In the genomic region with DNA sequence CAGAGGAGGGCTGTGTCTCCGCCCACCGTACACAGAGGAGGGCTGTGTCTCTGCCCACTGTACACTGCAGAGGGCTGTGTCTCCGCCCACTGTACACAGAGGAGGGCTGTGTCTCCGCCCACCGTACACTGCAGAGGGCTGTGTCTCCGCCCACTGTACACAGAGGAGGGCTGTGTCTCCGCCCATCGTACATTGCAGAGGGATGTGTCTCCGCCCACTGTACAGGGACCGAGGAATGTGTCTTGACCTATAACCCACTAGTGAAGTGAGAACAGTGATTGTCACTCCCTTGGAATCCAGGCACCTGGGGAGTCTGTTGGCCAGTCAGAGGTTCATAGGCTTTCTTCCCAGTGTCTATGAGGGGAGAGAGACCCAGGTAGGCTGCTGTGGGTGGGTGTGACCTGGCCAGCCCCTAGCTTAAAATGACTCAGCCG, we compare ENCODE assay signal across 12 mouse cellular contexts. TPM values are rescaled to one million over a fixed set of nuclear protein-coding genes. Genes with fewer than 3 reads are reported as not detected.
DNase-seq lines count a peak whose midpoint lies in the region; ATAC-seq and TF ChIP-seq lines count a peak whose summit lies in the region.
"Had no signal": no experiment of that assay in that cellular context is flagged by ENCODE, and none has a peak within 500 bp of the region (broad histone marks: within the 10 kb centered on the region; RNA-seq: fewer than 3 reads in every experiment).

No protein-coding gene starts in this region.

- 65% methylated on average over 11 of the region's 11 CpGs for WGBS in heart, embryonic 15.5 days
- WGBS in heart, embryonic 16.5 days: 65% methylated on average over 11 of the region's 11 CpGs
- 81% methylated on average over 9 of the region's 11 CpGs for WGBS in hindbrain, embryonic 16.5 days

- H3K9me3 ChIP-seq in heart, embryonic 15.5 days (replicated peaks): no peaks in the 10 kb centered on the region
- no peaks in the 10 kb centered on the region for H3K9me3 ChIP-seq in ES-E14 (ENCODE audit: control insufficient read depth, insufficient read depth, low read depth, low read length)
- H3K9me3 ChIP-seq in heart, embryonic 16.5 days (replicated peaks; ENCODE audit: control insufficient read depth, low read length): no peaks in the 10 kb centered on the region
- no peaks in the 10 kb centered on the region for H3K9me3 ChIP-seq in hindbrain, embryonic 16.5 days (ENCODE audit: control insufficient read depth, low read length)
- H3K9me3 ChIP-seq: forebrain, embryonic 10.5 days; hindbrain, embryonic 15.5 days; midbrain, embryonic 12.5 days had no signal

- intact Hi-C loops in heart, postnatal 14 days (cut with DNase I): no loop called here

- no peak overlapping the region for H3K4me3 ChIP-seq in heart, embryonic 15.5 days
- no peak overlapping the region for H3K4me3 ChIP-seq in ES-E14 (ENCODE audit: insufficient read depth in 1 of 2, low read depth in 1 of 2, low read length in 2 of 2, poor library complexity in 1 of 2, severe bottlenecking in 1 of 2)
- H3K4me3 ChIP-seq in heart, embryonic 16.5 days (ENCODE audit: low read length): no peak overlapping the region
- no peak overlapping the region for H3K4me3 ChIP-seq in hindbrain, embryonic 16.5 days (ENCODE audit: low read length)
- H3K4me3 ChIP-seq: forebrain, embryonic 10.5 days; hindbrain, embryonic 15.5 days; midbrain, embryonic 12.5 days had no signal

- in situ Hi-C loops in ES-E14 (cut with MboI; ENCODE audit: low sequenced_read_pairs in 2 of 2, unreplicated experiment in 2 of 2): no loop called here

- no peak for DNase-seq in heart, postnatal 14 days
- peak; percentile 84 for DNase-seq in ES-E14 (ENCODE audit: low read depth, low spot score)
- no peak for DNase-seq in cerebellum, adult 9-11 months
- no peak for DNase-seq in layer of hippocampus, adult 9-11 months
- DNase-seq: cerebellum, adult 8-10 months had no signal

- H3K27me3 ChIP-seq in heart, embryonic 15.5 days: no peaks in the 10 kb centered on the region
- H3K27me3 ChIP-seq in heart, embryonic 16.5 days (ENCODE audit: control insufficient read depth, insufficient read depth, low read length): no peaks in the 10 kb centered on the region
- no peaks in the 10 kb centered on the region for H3K27me3 ChIP-seq in hindbrain, embryonic 16.5 days (replicated peaks; ENCODE audit: control insufficient read depth, insufficient read depth, low read length)
- H3K27me3 ChIP-seq: hindbrain, embryonic 15.5 days; midbrain, embryonic 12.5 days had no signal

- no peak; the same call in 1 of the 2 replicates for ATAC-seq in heart, embryonic 15.5 days (replicated peaks; ENCODE audit: insufficient number of reproducible peaks, insufficient read depth, low FRiP score, low read depth)
- ATAC-seq in heart, embryonic 16.5 days (replicated peaks; ENCODE audit: extremely low read depth, insufficient read depth, low FRiP score): no peak
- peak; percentile 45 for ATAC-seq in megakaryocyte, adult 5-6 weeks (ENCODE audit: poor library complexity, severe bottlenecking)
- ATAC-seq in hindbrain, embryonic 16.5 days: no peak

- no peak overlapping the region for H3K9ac ChIP-seq in heart, embryonic 15.5 days
- H3K9ac ChIP-seq in ES-E14 (ENCODE audit: insufficient read depth, low read depth, low read length, poor library complexity, severe bottlenecking): no peak overlapping the region
- H3K9ac ChIP-seq in heart, embryonic 16.5 days (ENCODE audit: low read length): no peak overlapping the region
- no peak overlapping the region for H3K9ac ChIP-seq in hindbrain, embryonic 16.5 days (ENCODE audit: low read depth, low read length)
- H3K9ac ChIP-seq: hindbrain, embryonic 15.5 days; midbrain, embryonic 12.5 days had no signal

- peaks cover 69% of the 10 kb centered on the region for H3K4me1 ChIP-seq in heart, embryonic 15.5 days (replicated peaks)
- H3K4me1 ChIP-seq in ES-E14 (ENCODE audit: control insufficient read depth in 2 of 2, insufficient read depth in 2 of 2, low read length in 2 of 2, poor library complexity in 1 of 2): peaks cover 0 to 11% of the 10 kb centered on the region in 2 experiments; a peak in 1 of 4 replicates
- H3K4me1 ChIP-seq in heart, embryonic 16.5 days (ENCODE audit: control insufficient read depth, insufficient read depth, low read length): peaks cover 46% of the 10 kb centered on the region
- H3K4me1 ChIP-seq in hindbrain, embryonic 16.5 days (ENCODE audit: control insufficient read depth, insufficient read depth, low read depth, low read length): no peaks in the 10 kb centered on the region
- H3K4me1 ChIP-seq: hindbrain, embryonic 15.5 days had no signal

- peak overlapping the region; percentile 89 for H3K27ac ChIP-seq in heart, embryonic 15.5 days
- no peak overlapping the region for H3K27ac ChIP-seq in ES-E14 (ENCODE audit: insufficient read depth, low read depth, low read length, poor library complexity, severe bottlenecking)
- H3K27ac ChIP-seq in heart, embryonic 16.5 days (ENCODE audit: low read length): peak overlapping the region; percentile 77
- no peak overlapping the region for H3K27ac ChIP-seq in hindbrain, embryonic 16.5 days (ENCODE audit: low read depth, low read length)
- H3K27ac ChIP-seq: hindbrain, embryonic 15.5 days; midbrain, embryonic 12.5 days had no signal

- H3K4me2 ChIP-seq in heart, embryonic 15.5 days: no peak overlapping the region
- no peak overlapping the region for H3K4me2 ChIP-seq in heart, embryonic 16.5 days (ENCODE audit: low read depth, low read length)
- H3K4me2 ChIP-seq in hindbrain, embryonic 16.5 days (ENCODE audit: low read length): no peak overlapping the region
- H3K4me2 ChIP-seq: hindbrain, embryonic 15.5 days; midbrain, embryonic 12.5 days had no signal

- H3K36me3 ChIP-seq in heart, embryonic 15.5 days: no peaks in the 10 kb centered on the region
- H3K36me3 ChIP-seq in ES-E14 (ENCODE audit: control insufficient read depth, insufficient read depth, low read length, poor library complexity, severe bottlenecking): no peaks in the 10 kb centered on the region
- H3K36me3 ChIP-seq in heart, embryonic 16.5 days (ENCODE audit: control insufficient read depth, insufficient read depth): no peaks in the 10 kb centered on the region
- no peaks in the 10 kb centered on the region for H3K36me3 ChIP-seq in hindbrain, embryonic 16.5 days (ENCODE audit: control insufficient read depth, insufficient read depth, low read length)
- H3K36me3 ChIP-seq: forebrain, embryonic 10.5 days; hindbrain, embryonic 15.5 days; midbrain, embryonic 12.5 days had no signal

TF ChIP-seq in ES-E14, 5 proteins besides CTCF, POLR2A, EP300 and RAD21:
- TF ChIP-seq CHD2 (IDR thresholded peaks at IDR 0.05; ENCODE audit: low read depth, low read length): no peak
- TF ChIP-seq ZNF384 (IDR thresholded peaks at IDR 0.05; ENCODE audit: low read depth, low read length): no peak
- TF ChIP-seq ZC3H11A (IDR thresholded peaks at IDR 0.05; ENCODE audit: borderline replicate concordance, low read depth, low read length): no peak
- no peak for TF ChIP-seq HCFC1 (IDR thresholded peaks at IDR 0.05; ENCODE audit: borderline replicate concordance, insufficient read depth, low read length)
- TF ChIP-seq MAFK (IDR thresholded peaks at IDR 0.05; ENCODE audit: insufficient read depth, low read depth, low read length): no peak

RNA-seq across cellular contexts. Expression of a gene that starts 36.6 kb away (rescaled TPM):
- polyA plus RNA-seq in heart, embryonic 15.5 days (2015; fragmentation: Nextera tagmentation; extraction: Ambion mirVana): 108 and 120 TPM in 2 replicates
- total RNA-seq in heart, postnatal 14 days (2021): 100 to 1,000 TPM; 198 to 232 TPM
- total RNA-seq in ES-E14 (2012; rRNA removed): 23.9 and 26.7 TPM in 2 replicates
- 130 and 146 TPM in 2 replicates for polyA plus RNA-seq in heart, embryonic 16.5 days (2015; fragmentation: Nextera tagmentation; extraction: Ambion mirVana)
- total RNA-seq in megakaryocyte, adult 5-6 weeks (2015): 124 and 143 TPM in 2 replicates
- total RNA-seq in megakaryocyte, adult 5-6 weeks (2017): 43.2 and 59.0 TPM in 2 replicates
- 10.0 and 15.4 TPM in 2 replicates for polyA plus RNA-seq in hindbrain, embryonic 16.5 days (2015; fragmentation: Nextera tagmentation; extraction: Ambion mirVana)

RNA-seq across cellular contexts. Expression of a gene that starts 57.0 kb away (rescaled TPM):
- 84.8 and 96.2 TPM in 2 replicates for polyA plus RNA-seq in heart, embryonic 15.5 days (2015; fragmentation: Nextera tagmentation; extraction: Ambion mirVana)
- 10 to 100 TPM; 29.6 to 32.7 TPM for total RNA-seq in heart, postnatal 14 days (2021)
- 120 and 123 TPM in 2 replicates for total RNA-seq in ES-E14 (2012; rRNA removed)
- 95.8 and 103 TPM in 2 replicates for polyA plus RNA-seq in heart, embryonic 16.5 days (2015; fragmentation: Nextera tagmentation; extraction: Ambion mirVana)
- 53.2 and 72.9 TPM in 2 replicates for total RNA-seq in megakaryocyte, adult 5-6 weeks (2015)
- 42.4 and 54.3 TPM in 2 replicates for total RNA-seq in megakaryocyte, adult 5-6 weeks (2017)
- polyA plus RNA-seq in hindbrain, embryonic 16.5 days (2015; fragmentation: Nextera tagmentation; extraction: Ambion mirVana): 106 and 116 TPM in 2 replicates

Comparison
In these comparisons a context has a peak if more than half of its experiments do, and no peak if none do; other contexts are left out.
1. H3K27ac ChIP-seq: peak in heart, embryonic 15.5 days (single experiment) and heart, embryonic 16.5 days (single experiment); none in ES-E14 (single experiment) and hindbrain, embryonic 16.5 days (single experiment).